Mouse (Mus musculus) ES-CJ7 (cell line): ENCODE measurements at regions not wholly inside any gene's neighbourhood (a gene's known extent, or its start where the extent isn't known, plus 50 kb on each side); places are given as distances from the start of the nearest gene placed in this dataset.

Source experiments
- DNase-seq: peaks from one replicate; pipeline ENCODE4 v3.0.0; 2011; ENCODE audit warnings: low read depth, low spot score

DNA sequence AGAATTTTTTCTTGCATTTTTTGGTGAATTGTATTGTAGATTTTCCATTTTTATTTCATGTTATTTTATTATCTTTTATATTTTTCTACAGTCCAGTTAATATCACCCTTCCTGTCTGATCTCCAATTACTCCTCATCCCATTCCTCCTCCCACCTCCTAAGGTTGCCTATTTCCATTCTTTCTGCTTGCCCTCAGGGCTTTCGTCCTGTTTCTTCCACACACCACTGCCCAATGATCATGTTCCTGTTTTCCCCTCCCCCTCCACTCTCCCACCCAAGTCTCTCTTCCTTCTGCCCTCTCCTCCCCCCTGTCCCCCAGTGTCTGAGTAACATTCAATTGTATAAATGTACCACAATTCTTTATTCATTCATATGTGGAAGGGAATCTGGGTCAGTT is 573.6 kb upstream of the Ptprd start:
- no peak for DNase-seq

DNA sequence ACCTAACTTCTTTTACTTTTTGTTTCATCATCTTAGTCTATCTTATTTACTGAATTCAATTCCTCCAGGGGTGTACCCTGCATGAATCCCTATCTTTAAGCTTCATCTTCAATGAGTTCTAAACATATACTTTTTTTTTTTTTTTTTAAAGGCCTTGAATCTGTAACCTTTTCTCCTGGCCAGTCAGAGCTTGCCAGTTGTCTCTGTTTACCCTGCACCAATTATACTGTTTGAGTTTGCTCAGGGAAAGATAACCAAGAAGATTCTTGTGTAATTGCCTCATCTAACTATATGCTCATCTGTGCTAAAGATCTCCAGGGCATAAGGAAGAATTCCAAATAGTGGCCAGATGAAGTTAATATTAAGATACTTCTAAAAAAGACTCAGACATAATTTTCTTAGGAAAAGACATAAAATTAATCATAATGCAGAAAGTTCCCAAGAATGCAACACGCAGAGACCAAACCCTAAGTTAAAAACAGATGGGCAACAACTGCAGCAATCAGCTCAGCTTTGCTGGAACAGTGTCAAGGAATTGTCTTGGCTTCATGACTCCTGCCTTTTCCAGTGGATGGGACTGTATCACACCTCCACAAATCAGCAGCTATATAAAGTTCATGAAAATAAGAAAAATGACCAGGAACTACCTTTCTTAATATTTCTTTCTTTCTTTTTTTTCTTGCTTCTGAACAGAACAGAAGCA is 573.1 kb upstream of the Ptprd start:
- no peak for DNase-seq

DNA sequence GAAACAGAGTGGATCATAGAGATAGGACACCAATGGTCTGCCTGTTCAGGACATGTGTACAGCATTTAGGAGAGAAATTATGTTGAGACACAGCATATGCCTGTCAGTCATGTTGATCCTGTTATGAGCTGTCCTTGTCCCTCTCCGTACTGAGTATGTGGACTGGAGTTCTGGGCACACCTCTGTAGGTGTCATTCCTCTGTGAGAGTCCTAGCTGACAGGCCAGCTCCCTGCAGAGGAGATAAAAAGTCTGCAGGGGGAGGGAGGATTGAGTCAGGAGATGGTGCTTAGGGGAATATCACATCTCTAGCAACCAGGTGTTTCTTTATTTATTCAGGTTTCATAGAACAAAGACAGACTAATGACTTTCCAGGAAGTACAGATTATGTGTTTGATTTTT is 572.3 kb upstream of the Ptprd start:
- DNase-seq, result no peak

DNA sequence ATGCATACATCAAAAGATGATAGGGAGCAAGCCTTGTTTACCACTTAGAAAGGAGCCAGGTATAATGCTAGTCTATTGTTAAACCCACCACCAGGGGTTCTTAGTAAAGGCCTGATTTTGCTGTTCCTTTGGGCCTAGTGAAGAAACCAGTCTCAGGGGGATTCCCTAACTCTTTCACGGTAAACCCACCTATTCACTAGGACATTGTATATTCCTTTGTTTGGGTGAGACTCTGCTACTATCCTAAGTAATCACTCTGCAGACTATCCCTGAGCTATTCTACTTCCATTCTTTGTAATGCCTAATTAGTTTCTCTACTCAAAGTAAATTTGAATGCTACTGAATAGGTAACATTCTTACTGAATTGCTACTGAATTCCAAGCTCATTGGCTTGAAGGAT is 571.0 kb upstream of the Ptprd start:
- DNase-seq, result peak; percentile 35

DNA sequence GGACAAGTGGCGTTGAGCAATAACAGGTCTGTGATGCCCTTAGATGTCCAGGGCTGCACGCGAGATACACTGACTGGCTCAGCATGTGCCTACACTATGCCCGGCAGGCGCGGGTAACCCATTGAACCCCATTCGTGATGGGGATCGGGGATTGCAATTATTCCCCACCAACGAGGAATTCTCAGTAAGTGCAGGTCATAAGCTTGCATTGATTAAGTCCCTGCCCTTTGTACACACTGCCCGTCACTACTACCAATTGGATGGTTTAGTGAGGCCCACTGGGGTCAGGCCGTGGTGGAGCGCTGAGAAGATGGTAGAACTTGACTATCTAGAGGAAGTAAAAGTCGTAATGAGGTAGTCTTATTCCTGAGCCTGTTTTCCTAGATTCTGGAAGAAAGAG is 562.1 kb upstream of the Ptprd start:
- DNase-seq, result no peak

DNA sequence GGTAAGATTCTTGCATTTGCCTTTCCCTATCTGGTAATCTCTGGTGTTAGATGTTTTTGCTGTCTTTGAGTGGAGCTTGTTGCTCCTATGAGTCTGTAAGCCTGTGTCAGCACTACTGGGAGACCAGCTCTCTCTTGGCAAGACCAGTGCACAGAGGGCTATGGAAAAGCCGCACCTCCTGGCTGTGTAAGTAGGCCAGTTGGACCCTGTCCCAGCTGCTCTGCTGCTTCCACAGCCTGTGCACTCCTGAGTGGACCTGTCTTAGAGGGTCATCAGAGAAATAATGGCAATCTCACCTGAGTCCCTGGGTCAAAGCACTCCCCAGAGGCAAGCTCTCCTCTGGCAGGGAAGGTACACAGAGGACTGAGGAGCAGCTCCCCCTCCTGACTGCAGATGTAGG is 524.3 kb upstream of the Ptprd start:
- DNase-seq, result no peak
